Mouse (Mus musculus): ENCODE results near the gene Abcc4. TPM values are rescaled to one million over a fixed set of nuclear protein-coding genes. Genes with fewer than 3 reads are reported as not detected.

Gene Abcc4
- total RNA-seq, 2 experiments from 2014 or later, result 9.5 to 11.0 TPM

DNA sequence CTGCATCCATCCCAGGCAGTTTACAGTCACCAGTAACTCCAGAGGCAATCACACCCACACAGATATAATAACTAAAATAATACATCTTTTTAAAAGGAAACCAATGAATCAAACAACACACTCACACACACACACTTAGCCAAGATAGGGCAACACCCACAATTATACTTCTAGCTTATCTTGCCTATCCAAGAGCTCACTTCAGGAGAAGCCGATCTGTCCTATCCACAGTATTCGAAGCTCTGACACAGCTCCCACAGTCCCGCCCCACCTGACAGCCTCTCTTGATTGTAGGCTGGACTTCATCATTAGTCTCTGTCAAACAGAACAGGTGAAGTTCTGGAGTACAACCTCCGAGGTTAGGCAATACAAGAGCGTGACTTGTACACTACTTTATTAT lies 19.4 kb upstream of the Abcc4 start:
- TF ChIP-seq CTCF (IDR thresholded peaks at IDR 0.05), result no peak
- intact Hi-C loops (cut with DNase I), result no loop called here
- no peak for DNase-seq (ENCODE audit: extremely low spot score in 1 of 2, low spot score in 2 of 2)
- Histone ChIP-seq H3K4me3 (no peak overlapping the region), H3K27ac (no peak overlapping the region)

DNA sequence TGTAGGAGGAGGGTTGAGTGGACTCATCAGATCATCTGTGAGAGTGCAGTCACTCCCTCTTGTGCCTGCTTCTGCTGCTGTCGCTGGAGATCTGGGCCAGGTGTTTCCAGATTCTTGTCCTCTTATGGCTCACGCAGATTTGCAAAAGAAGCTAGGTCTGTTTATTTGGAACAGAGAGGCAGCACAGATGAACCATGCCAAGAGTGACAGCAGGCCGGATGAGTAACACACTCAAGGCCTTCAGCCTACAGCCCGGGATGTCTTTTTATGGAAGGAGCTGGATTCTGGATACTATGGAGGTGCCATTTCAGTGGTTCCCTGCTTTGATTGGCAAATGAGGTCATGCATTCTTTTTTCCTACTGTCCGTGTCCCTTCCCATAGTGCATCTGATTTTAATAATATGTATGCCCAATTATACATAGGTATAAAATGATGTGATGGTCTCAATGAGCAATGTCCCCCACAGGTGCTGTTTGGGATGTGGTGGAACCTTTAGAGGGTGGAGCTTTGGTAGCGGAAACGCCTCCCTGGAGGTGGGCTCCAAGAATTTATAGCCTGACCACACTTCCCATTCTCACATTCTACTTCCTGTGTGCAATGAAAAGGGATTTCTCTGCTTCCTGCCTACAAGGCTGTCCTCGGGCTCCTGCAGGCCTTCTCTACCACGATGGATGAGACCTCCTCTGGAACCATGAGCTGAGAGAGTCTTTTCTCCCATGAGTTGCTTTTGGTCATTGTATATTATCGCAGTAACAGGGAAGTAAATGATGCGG lies 18.1 kb upstream of the Abcc4 start:
- intact Hi-C loops (cut with DNase I), result no loop called here
- no peak for DNase-seq (ENCODE audit: extremely low spot score in 1 of 2, low spot score in 2 of 2)
- TF ChIP-seq CTCF (IDR thresholded peaks at IDR 0.05), result no peak
- no peak overlapping the region for H3K27ac ChIP-seq
- no peak overlapping the region for H3K4me3 ChIP-seq

- intact Hi-C loops (cut with DNase I), result no loop called here
- Histone ChIP-seq H3K4me3 (no peak overlapping the region), H3K27ac (no peak overlapping the region)
- no peak for TF ChIP-seq CTCF (IDR thresholded peaks at IDR 0.05)
- no peak for DNase-seq (ENCODE audit: extremely low spot score in 1 of 2, low spot score in 2 of 2)
Observed at GRCm38 (mm10) chr14:118719566-118720174, 13.7 kb upstream of the Abcc4 start.

DNA sequence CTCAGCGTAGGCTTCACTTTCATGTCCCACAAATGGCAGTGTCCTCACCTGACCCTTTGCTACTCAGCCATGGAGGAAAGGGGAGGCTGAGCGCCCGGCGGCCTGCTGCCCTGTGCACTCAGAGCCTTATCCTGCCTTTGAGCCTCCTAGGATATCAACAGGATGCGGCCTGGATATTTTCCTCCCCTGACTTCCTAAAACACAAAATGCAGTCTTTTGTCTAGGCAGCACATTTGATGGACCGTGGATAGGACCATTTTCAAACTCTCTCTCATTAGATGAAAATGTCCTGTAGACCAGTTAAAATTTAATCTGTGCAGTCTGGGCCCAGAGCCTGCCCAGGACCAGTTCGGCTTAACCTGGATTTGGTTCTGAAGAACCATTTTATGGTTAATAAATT lies 12.6 kb upstream of the Abcc4 start:
- Histone ChIP-seq H3K4me3 (no peak overlapping the region), H3K27ac (0 out of 2 replicates have a peak overlapping the region, but pooled peaks have one; percentile 38)
- intact Hi-C loops (cut with DNase I), result no loop called here
- no peak for DNase-seq (ENCODE audit: extremely low spot score in 1 of 2, low spot score in 2 of 2)
- TF ChIP-seq CTCF (IDR thresholded peaks at IDR 0.05), result no peak

GRCm38 (mm10) chr14:118716372-118717312 lies 10.6 kb upstream of the Abcc4 start:
- Histone ChIP-seq H3K27ac (no peak overlapping the region), H3K4me3 (no peak overlapping the region)
- intact Hi-C loops (cut with DNase I), result no loop called here
- no peak for TF ChIP-seq CTCF (IDR thresholded peaks at IDR 0.05)
- no peak for DNase-seq (ENCODE audit: extremely low spot score in 1 of 2, low spot score in 2 of 2)

- no peak for TF ChIP-seq CTCF (IDR thresholded peaks at IDR 0.05)
- no peak overlapping the region for H3K27ac ChIP-seq
- no peak for DNase-seq (ENCODE audit: extremely low spot score in 1 of 2, low spot score in 2 of 2)
- no peak overlapping the region for H3K4me3 ChIP-seq
- intact Hi-C loops (cut with DNase I), result no loop called here
Observed at GRCm38 (mm10) chr14:118714720-118715119, 8.7 kb upstream of the Abcc4 start.

GRCm38 (mm10) chr14:118714320-118714719 lies 8.3 kb upstream of the Abcc4 start:
- H3K27ac ChIP-seq, result no peak overlapping the region
- intact Hi-C loops (cut with DNase I), result no loop called here
- no peak for DNase-seq (ENCODE audit: extremely low spot score in 1 of 2, low spot score in 2 of 2)
- no peak overlapping the region for H3K4me3 ChIP-seq
- no peak for TF ChIP-seq CTCF (IDR thresholded peaks at IDR 0.05)

DNA sequence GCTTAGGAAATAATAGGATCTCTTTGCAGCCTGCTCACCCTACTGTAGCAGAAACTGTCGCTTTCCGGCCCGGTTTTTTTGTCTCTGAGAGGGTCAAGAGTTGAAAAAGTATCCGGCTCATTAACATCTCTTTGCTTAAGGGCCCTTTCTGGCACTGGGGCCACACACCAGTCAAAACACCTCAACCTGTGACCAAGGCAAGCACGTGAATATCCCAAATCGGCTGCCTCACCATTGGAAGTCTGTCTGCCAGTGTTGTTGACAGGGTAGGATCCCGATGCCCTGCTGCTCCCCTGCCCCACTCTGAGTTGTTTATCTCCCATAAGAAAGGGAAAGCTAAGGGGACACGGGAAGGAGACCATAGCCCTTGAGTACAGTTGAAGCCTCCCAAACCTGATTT lies 7.8 kb upstream of the Abcc4 start:
- DNase-seq (ENCODE audit: extremely low spot score in 1 of 2, low spot score in 2 of 2), result no peak
- no peak overlapping the region; the same call in 1 of the 2 replicates for H3K27ac ChIP-seq
- no peak overlapping the region for H3K4me3 ChIP-seq
- no peak for TF ChIP-seq CTCF (IDR thresholded peaks at IDR 0.05)
- intact Hi-C loops (cut with DNase I), result no loop called here

DNA sequence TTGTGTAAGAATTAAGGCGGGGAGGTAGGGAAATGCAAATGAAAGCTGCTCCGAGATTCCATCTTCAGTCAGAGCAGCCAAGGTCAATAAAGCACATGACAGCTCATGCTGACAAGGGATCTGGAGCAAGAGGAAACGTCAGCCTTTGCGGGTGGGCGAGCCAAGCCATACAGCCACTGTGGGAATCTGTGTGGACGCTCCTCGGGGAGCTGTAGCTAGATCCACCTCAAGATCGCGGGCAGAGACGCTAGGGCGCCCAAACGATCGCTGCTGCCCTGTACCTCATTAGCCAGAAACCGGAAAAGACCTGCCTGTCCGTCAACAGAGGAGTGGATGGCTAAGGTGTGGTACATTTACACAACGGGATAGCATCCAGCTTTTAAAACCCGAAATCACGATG lies 7.4 kb upstream of the Abcc4 start:
- H3K27ac ChIP-seq, result no peak overlapping the region; the same call in 1 of the 2 replicates
- TF ChIP-seq CTCF (IDR thresholded peaks at IDR 0.05), result no peak
- intact Hi-C loops (cut with DNase I), result no loop called here
- peak overlapping the region; percentile 27; the same call in 1 of the 2 replicates for H3K4me3 ChIP-seq
- no peak for DNase-seq (ENCODE audit: extremely low spot score in 1 of 2, low spot score in 2 of 2)

DNA sequence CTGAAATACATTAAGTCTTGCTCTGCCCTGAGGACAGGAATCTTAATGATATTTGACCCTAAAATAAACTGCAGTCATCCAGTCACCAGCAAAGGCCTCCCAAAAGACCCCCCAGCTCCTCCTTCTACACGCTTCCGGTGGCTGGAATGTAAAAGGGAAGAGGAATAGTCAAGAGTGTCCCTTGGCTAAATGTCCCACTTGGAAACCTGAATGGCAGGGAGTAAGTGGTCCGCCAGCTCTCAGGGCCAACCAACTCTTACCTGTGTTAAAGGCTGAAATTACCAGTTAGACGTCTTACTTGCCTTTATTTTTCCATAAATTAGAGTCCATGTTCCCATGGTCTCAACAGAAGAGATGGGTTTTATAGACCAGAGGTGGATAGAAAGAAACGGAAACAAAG lies 6.9 kb upstream of the Abcc4 start:
- intact Hi-C loops (cut with DNase I), result no loop called here
- no peak for TF ChIP-seq CTCF (IDR thresholded peaks at IDR 0.05)
- H3K27ac ChIP-seq, result no peak overlapping the region
- no peak for DNase-seq (ENCODE audit: extremely low spot score in 1 of 2, low spot score in 2 of 2)
- no peak overlapping the region for H3K4me3 ChIP-seq

GRCm38 (mm10) chr14:118710945-118711344 lies 4.9 kb upstream of the Abcc4 start:
- intact Hi-C loops (cut with DNase I), result loop anchor here (2.0 kb wide), 1 partner anchor 40 kb away; no protein-coding TSS in a partner anchor
- Histone ChIP-seq H3K4me3 (no peak overlapping the region), H3K27ac (no peak overlapping the region)
- no peak for DNase-seq (ENCODE audit: extremely low spot score in 1 of 2, low spot score in 2 of 2)
- TF ChIP-seq CTCF (IDR thresholded peaks at IDR 0.05), result no peak

- Histone ChIP-seq H3K27ac (peak overlapping the region; percentile 72), H3K4me3 (no peak overlapping the region)
- intact Hi-C loops (cut with DNase I), result loop anchor here (2.0 to 5.0 kb wide), 2 partner anchors 41 to 58 kb away; no protein-coding TSS in a partner anchor
- DNase-seq (ENCODE audit: extremely low spot score in 1 of 2, low spot score in 2 of 2), result peak; percentile 83 to 84
- peak; percentile 38 for TF ChIP-seq CTCF (IDR thresholded peaks at IDR 0.05)
Observed at GRCm38 (mm10) chr14:118709736-118710135, 3.7 kb upstream of the Abcc4 start.
